In genomic region chr5:128433786-128434185, GRCm38 (mm10) we compare ENCODE assay signal across 14 mouse cellular contexts. TPM values are rescaled to one million over a fixed set of nuclear protein-coding genes. Genes with fewer than 3 reads are reported as not detected.
"Had no signal": no experiment of that assay in that cellular context is flagged by ENCODE, and none has a peak within 500 bp of the region (broad histone marks: within the 10 kb centered on the region; RNA-seq: fewer than 3 reads in every experiment).

No protein-coding gene starts in this region.

- H3K4me2 ChIP-seq: liver, embryonic 11.5 days; liver, embryonic 15.5 days had no signal

- ATAC-seq: intestine, postnatal 0 days; lung, postnatal 0 days had no signal

- H3K9me3 ChIP-seq: limb, embryonic 10.5 days; liver, embryonic 15.5 days; stomach, embryonic 15.5 days had no signal

- DNase-seq: kidney, adult 8-10 months; kidney, postnatal 25 days; lung, adult 2 months; lung, postnatal 36 days; thymus, postnatal 36 days had no signal

- H3K36me3 ChIP-seq: limb, embryonic 10.5 days; liver, embryonic 15.5 days; stomach, embryonic 15.5 days had no signal

- H3K4me1 ChIP-seq: liver, embryonic 15.5 days; stomach, embryonic 15.5 days had no signal

- H3K27ac ChIP-seq: limb, embryonic 10.5 days; liver, embryonic 15.5 days; stomach, embryonic 15.5 days had no signal

- H3K9ac ChIP-seq: liver, embryonic 15.5 days; stomach, embryonic 15.5 days had no signal

- H3K4me3 ChIP-seq: liver, embryonic 15.5 days had no signal

RNA-seq across cellular contexts. Expression of gene Tmem132d, which starts 0.9 kb away (rescaled TPM):
- total RNA-seq: megakaryocyte progenitor cell, adult 5-6 weeks; monocyte, adult 5-6 weeks had no signal
- polyA plus RNA-seq: intestine, postnatal 0 days; liver, embryonic 11.5 days; liver, embryonic 15.5 days; spleen, adult 2 months had no signal
